Comparison of ENCODE assay signal across 21 mouse cellular contexts in the genomic region with DNA sequence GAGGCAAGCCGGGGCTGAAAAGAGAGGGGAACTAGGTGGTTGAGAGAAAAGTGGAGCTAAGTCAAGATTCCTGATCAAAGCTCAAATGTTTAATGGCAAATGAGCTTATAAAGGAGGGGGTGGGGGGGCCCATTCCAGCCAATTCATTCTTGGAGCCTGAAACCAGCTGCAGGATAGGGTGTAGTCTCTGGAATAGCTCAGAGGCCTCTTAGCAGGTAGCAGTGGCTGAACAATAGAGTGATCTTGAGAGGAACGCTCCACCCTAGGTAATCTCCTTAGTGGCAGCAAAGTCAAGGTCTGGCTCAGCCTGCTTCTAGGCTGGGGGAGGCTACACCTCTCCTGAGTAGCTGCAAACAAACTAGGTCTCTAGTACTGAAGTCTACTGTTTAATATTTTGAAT.
"Had no signal": no experiment of that assay in that cellular context is flagged by ENCODE, and none has a peak within 500 bp of the region (broad histone marks: within the 10 kb centered on the region; RNA-seq: fewer than 3 reads in every experiment).

No protein-coding gene starts in this region.

- H3K27ac ChIP-seq: gastrocnemius, adult 2 months; heart, embryonic 10.5 days; hindbrain, embryonic 10.5 days; hindbrain, embryonic 12.5 days; hindbrain, embryonic 14.5 days; intestine, embryonic 15.5 days; left cerebral cortex, adult 2 months; limb, embryonic 10.5 days; limb, embryonic 12.5 days; liver, embryonic 14.5 days had no signal

- H3K36me3 ChIP-seq: heart, embryonic 10.5 days; heart, embryonic 12.5 days; hindbrain, embryonic 10.5 days; hindbrain, embryonic 12.5 days; intestine, embryonic 15.5 days; limb, embryonic 10.5 days; limb, embryonic 12.5 days had no signal

- H3K4me1 ChIP-seq: heart, embryonic 10.5 days; heart, embryonic 12.5 days; hindbrain, embryonic 10.5 days; hindbrain, embryonic 12.5 days; intestine, embryonic 15.5 days; limb, embryonic 10.5 days; limb, embryonic 12.5 days had no signal

- H3K9me3 ChIP-seq: heart, embryonic 10.5 days; heart, embryonic 12.5 days; hindbrain, embryonic 12.5 days; intestine, embryonic 15.5 days; limb, embryonic 10.5 days had no signal

- H3K9ac ChIP-seq: heart, embryonic 12.5 days; hindbrain, embryonic 12.5 days; hindbrain, embryonic 14.5 days; intestine, embryonic 15.5 days; limb, embryonic 12.5 days; liver, embryonic 14.5 days had no signal

- H3K4me3 ChIP-seq: gastrocnemius, adult 2 months; heart, embryonic 10.5 days; heart, embryonic 12.5 days; hindbrain, embryonic 10.5 days; hindbrain, embryonic 12.5 days; intestine, embryonic 15.5 days; left cerebral cortex, adult 2 months; limb, embryonic 10.5 days; limb, embryonic 12.5 days had no signal

- DNase-seq: gastrocnemius, adult 2 months; gastrocnemius, postnatal 10 days; gastrocnemius, postnatal 25 days; heart, adult 18-20 months; heart, postnatal 10 days; heart, postnatal 4 days; kidney, adult 18-20 months; kidney, adult 8-10 months; kidney, postnatal 10 days; kidney, postnatal 36 days; liver had no signal
